Mouse (Mus musculus) myocyte (in vitro differentiated cells): ENCODE data around the gene Plcb4.

Experiments used
- CEBPB ChIP-seq: IDR thresholded peaks from 2 replicates; pipeline ENCODE4 v1.6.1; 2011; ENCODE audit warnings: mild to moderate bottlenecking, moderate library complexity; ENCODE audit not compliant: poor library complexity, insufficient read depth, severe bottlenecking
- E2F4 ChIP-seq: IDR thresholded peaks from one replicate; pipeline ENCODE4 v1.6.1; 2011; ENCODE audit warnings: mild to moderate bottlenecking, control low read depth, moderate library complexity; ENCODE audit not compliant: insufficient read depth
- MAX ChIP-seq: IDR thresholded peaks from one replicate; pipeline ENCODE4 v1.6.1; 2011; ENCODE audit warnings: low read depth, mild to moderate bottlenecking, control low read depth
- MYOD1 ChIP-seq, 3 experiments: IDR thresholded peaks; one replicate each; pipeline ENCODE4 v1.6.1; 2011; ENCODE audit warnings: control low read depth in 2 of 3, low read depth in 2 of 3, mild to moderate bottlenecking in 2 of 3, moderate library complexity in 1 of 3; ENCODE audit not compliant: insufficient read length in 2 of 3, control insufficient read depth in 1 of 3
- MYOG ChIP-seq, 3 experiments: IDR thresholded peaks; one replicate each; pipeline ENCODE4 v1.6.1; 2011; ENCODE audit warnings: control low read depth in 2 of 3, low read depth in 2 of 3, mild to moderate bottlenecking in 2 of 3; ENCODE audit not compliant: insufficient read length in 2 of 3, control insufficient read depth in 1 of 3, insufficient read depth in 1 of 3
- POLR2A ChIP-seq: IDR thresholded peaks from one replicate; pipeline ENCODE4 v1.6.1; 2011; ENCODE audit warnings: low read depth, mild to moderate bottlenecking, control low read depth, moderate library complexity; ENCODE audit not compliant: insufficient read length
- POLR2AphosphoS2 ChIP-seq: IDR thresholded peaks from one replicate; pipeline ENCODE4 v1.6.1; 2011; ENCODE audit warnings: low read depth, control low read depth; ENCODE audit not compliant: insufficient read length
- REST ChIP-seq: IDR thresholded peaks from one replicate; pipeline ENCODE4 v1.6.1; 2011; ENCODE audit warnings: mild to moderate bottlenecking, control low read depth, moderate library complexity; ENCODE audit not compliant: insufficient read depth, insufficient read length
- SRF ChIP-seq: IDR thresholded peaks from one replicate; pipeline ENCODE4 v1.6.1; 2011; ENCODE audit warnings: low read depth; ENCODE audit not compliant: control insufficient read depth, insufficient read length
- TCF12 ChIP-seq: IDR thresholded peaks from one replicate; pipeline ENCODE4 v1.6.1; 2011; ENCODE audit warnings: mild to moderate bottlenecking, control low read depth; ENCODE audit not compliant: poor library complexity, insufficient read depth, severe bottlenecking
- TCF3 ChIP-seq: IDR thresholded peaks from one replicate; pipeline ENCODE4 v1.6.1; 2011; ENCODE audit warnings: low read depth, control low read depth; ENCODE audit not compliant: insufficient read length
- USF1 ChIP-seq: IDR thresholded peaks from one replicate; pipeline ENCODE4 v1.6.1; 2011; ENCODE audit warnings: low read depth, mild to moderate bottlenecking, control low read depth, moderate library complexity

GRCm38 (mm10) chr2:135652040-135652439, 6.8 kb upstream of the Plcb4 start:
- TF ChIP-seq POLR2A = no peak
- TF ChIP-seq E2F4 = no peak
- TF ChIP-seq MYOD1 (IDR thresholded peaks at IDR 0.05; ENCODE audit: control insufficient read depth in 1 of 3, insufficient read length in 2 of 3, low read depth in 2 of 3) = no peak
- no peak for TF ChIP-seq SRF
- no peak for TF ChIP-seq MYOG (IDR thresholded peaks at IDR 0.05; ENCODE audit: control insufficient read depth in 1 of 3, insufficient read depth in 1 of 3, insufficient read length in 2 of 3, low read depth in 2 of 3)
- no peak for TF ChIP-seq TCF12
- TF ChIP-seq POLR2AphosphoS2 = no peak
- TF ChIP-seq CEBPB = no peak
- no peak for TF ChIP-seq USF1
- TF ChIP-seq TCF3 = no peak
- no peak for TF ChIP-seq MAX
- TF ChIP-seq REST = no peak
